Mouse (Mus musculus) cerebellum, adult 11-12 months (tissue): ENCODE measurements around the gene Nebl.

Experiments used
- DNase-seq: peaks from one replicate; pipeline ENCODE4 v3.0.0; 2022

Gene Nebl

DNA sequence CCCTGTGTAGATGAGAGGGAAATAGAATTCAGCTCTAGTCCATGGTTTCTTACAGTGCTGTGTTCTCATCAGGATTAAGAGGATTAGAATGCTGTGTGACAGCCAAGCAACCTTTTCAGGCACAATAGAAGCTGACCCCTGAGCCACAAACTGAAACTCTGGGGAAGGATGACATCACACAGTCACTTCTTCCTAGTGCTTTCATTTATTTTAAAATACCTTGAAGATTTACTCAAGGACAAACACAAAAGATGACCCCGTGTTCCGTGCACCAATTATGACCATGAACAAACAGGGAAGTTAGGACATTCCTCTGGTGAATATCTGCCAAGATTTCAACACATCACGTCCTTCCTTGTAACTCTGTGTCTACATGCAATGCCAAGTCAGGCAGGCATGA, 121.0 kb downstream of the Nebl start:
- DNase-seq: no peak

DNA sequence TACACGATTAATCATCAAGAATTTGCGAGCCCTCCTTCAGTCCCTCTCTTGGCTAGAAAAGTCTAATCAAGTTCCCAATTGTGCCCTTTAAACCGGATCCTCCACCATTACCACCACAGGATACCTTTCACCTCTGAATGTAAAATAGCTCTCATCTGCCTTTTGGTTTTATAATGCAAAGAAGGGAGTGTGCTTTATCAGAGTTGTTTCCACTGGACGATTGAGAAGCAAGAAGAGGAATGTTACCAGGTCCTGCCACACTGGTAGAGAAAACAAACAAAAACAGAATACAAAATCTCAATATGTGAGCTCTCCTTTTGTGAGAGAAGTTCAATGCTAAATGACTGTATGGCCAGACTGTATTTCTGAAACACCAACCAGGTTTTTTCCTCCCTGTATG, 127.7 kb downstream of the Nebl start:
- DNase-seq: no peak

DNA sequence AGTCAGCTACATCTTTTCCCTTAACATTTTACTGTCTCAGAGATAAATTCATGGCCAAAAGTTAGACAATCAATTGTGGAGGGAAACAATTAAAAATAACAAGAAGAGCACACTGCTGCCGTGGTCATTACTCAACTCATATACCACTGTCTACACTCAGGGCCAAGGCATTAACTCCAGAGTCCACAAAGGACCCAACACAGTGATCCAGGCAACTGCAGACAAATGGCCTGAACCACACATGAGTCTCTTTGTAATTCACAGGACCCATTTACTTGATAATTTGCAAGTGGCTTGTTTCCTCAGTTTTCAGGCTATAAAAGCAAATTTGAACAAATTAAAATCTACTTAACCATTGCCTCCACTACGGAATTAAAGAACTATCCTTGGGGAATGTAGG, 130.6 kb downstream of the Nebl start:
- no peak for DNase-seq

DNA sequence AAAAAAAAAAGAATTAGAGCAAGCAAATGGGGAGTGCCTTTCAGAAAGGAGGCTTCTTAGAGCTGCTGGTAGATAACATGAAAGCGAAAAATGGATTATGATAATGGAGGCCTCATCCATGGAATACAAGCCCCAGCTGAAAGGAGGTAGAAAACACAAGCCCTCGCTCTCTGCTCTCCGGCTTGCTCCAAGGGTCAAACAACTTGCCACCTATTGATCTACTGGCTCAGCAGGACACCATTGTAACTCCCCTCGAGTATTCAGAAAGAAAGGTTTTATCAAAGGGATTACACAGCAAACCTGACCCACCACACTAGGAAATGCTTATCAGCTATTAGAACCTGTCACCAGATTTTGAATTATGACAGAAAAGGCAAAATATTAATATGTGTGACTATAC, 131.4 kb downstream of the Nebl start:
- DNase-seq: no peak

DNA sequence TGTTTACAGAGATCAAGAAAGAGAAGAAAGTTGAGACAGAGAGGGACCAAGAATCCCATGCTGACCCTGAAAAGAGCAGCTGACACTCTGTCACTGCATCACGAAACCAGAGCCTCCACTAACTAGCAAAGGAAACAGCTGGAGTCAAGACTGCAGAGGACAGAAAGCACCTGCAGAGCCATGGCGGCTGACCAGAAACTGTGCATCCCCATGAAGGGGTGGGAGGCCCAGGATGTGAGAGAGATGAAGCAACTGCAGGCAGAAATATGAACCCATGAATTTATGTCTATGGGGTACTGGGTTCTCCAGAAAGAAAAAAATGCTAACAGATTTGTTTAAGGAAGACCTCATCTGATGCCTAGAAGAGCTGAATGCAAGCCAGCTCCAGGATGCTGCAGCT, 133.3 kb downstream of the Nebl start:
- no peak for DNase-seq

DNA sequence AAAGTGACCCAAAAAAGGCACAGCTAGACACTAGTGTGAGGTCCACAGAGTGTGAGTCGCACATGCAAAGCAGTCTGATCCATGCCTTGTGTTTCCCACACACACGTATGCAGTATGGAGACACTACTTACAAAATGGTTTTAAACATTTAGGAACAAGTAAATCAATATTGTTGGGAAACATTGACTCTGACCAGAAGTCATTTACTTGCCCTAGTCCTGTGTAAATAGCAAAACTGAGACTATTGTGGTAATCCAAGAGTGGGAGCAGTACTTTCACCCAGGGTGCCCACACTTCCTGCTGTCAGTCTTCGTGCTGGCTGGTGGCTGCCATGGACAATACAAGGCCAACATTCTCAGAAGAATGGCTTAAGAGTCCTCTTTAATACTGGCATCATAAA, 141.6 kb downstream of the Nebl start:
- DNase-seq: no peak

DNA sequence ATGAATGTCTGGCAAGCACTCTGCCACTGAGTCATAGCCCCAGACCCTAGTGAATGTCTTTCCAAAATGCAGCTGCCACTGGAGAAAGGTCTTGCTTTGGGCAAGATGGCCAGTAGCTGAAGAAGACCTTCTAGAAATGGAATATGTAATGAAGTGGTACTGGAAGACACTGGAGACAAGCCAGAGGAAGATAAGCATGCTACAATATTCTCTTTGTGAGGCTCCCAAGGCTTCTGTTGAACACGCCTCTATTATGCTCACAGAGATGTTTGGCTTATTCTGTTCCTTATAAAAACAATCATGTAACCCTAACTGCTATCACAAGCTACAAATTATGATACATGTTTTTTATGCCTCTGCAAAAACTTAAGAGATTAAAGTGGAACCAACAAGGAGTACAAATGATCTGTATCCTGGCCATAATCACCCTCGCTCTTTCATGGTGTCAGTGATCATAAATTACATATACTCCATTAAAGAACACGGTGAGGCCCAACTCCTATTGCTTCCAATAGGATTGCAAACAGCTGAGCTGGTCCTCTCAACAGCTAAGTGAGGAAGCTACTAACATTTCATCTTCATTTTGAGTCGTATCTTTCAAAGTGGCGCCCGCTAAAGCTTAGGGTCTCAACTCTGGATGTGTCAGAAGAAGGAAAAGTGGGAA, 145.8 kb downstream of the Nebl start:
- DNase-seq: no peak

DNA sequence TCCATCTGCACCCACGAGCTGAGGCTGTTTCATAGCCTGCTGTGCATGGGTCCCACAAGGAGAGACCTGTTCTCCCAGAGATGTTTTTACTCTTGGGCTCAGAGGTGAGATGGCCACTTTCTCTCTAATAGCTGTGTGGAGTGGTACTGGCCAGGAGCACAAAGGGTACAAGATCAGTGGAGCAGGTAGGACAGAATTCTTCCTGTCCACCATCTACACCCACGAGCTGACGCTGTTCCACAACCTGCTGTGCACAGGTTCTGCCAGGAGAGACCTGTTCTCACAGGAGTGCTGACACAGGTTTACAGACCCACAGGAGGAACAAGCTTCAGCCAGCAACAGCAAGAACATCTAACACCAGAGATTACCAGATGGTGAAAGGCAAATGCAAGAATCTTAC, 155.6 kb downstream of the Nebl start:
- DNase-seq: peak; percentile 16

DNA sequence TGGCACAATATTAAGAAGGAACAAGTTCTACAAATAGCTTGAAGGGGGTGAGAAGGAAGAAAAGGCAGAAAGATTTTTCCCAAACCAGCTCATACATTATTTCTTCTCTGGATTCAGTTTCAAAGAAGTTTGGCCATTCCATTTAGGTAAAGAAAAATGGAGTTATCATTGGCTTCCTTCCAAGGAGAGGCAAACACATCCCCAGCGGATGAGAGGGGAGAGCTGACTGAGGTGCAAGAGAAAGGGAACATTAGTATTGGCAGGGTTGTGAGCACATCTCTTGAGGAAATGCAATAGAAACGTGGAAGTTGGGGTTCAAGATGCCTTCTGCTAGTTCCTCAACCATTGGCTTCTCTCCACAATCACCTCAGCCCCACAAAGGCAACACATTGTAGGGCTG, 159.5 kb downstream of the Nebl start:
- DNase-seq: no peak

DNA sequence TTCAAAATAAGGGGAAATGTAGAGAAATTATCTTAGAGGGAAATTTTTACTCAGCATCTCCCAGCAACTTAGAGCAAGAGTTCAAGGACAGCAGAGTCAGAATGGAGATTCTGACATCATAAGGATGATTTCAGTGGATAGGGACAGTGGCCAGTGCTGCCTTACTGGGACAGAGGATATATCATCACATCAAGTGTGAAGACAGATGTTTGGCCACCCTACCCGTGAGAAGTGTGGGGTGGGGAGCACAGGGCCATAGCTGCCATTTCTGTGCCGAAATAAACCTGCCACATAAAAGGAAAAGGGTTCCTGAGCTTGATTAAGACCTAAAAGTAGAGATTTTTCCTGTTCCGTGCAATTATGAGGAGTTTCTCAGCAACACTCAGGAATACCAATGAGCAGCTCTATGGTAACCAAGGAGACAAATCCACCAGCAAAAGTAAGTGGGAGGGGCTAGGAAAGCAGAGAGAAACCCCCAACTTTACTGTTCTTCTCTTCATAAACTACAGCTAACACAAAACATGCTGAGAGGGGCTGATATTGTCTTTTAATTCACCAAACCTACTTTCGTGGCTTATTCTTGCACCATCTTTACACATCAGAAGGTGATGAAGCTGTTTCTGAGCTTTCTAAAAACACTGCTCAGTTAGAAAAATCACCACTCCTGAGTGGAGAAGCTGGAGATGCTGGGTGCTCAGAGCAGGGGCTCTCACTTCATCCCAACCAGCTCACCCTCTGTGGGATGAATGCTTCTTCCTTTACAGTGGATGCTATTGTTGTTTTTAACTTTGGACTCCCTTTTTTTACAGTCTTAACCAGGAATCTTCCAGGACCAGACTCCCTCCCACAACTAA, 172.1 kb downstream of the Nebl start:
- no peak for DNase-seq

DNA sequence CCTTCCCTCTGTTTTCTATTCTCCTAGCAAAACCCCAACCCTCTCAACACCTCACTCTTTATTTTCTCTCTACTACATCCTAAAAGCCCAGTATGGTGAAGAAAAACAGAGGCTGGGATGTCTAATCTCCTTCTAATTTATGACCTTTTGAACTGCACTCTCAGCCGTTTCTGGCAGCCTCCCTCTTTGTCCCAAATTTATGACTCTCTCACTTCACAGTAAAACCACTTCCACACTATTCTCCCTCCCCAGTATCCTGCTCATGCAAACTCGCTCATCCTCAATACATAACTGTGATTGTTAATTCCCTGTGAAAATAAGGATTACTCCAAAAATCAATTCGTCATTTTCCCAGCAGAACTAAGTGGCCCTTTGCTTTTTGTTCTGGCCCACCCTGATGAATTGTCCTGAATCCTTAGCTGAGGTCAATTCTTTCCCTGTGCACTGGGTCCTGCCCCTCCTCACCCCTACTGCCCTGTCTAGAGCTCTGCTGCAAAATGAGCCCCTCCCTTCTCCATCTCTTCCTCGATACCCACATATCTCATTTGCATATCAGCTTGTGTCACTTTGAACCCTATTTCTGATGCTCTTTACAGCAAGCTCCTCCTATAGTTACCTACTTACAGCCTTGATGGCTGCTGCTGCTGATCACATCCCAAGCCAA, 181.2 kb downstream of the Nebl start:
- no peak for DNase-seq

DNA sequence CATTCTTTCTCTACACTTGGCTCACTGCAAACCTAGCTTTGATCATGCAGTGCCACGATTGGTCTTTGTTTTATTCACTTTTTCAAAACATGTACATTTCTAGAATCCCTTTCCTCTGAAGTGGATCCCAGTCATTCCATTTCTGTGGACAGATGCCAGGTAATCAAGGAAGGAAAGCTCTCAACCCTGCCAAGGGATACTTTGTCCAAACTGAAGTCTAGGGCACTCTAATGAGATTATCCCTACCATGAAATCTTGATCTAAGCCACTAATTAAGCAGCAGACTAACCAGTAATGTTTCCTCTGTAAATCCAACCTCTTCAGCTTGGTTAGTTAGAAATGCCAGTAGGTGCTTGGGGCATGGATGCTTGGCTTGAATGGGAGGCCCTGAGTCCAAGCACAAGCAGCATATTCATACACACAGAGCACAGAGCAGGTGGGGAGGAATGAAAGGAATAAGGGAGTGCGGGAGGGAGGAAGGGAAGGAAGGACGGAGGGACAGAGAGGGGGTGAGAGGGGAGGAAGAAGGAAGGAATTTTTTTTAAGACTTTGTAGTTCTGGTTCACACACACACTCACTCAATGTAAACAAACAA, 184.8 kb downstream of the Nebl start:
- DNase-seq: no peak

DNA sequence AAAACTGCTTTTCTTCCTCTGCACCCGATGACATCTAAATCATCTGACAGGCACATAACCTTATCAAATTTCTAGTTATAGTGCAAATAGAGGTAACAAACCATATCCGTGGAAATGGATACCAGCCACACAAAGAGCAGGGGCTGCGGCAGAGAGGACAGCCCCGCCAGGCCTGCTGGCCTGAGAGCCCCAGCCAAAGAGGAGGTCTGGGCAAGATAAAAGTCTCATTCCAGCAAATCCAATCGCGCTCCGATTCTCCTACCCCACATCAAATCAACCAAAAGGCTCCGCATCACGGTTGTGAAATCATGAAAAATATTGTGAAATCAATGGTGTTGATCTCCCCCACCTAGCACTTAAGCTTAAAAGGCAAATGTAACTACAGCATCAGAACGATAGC, 191.5 kb downstream of the Nebl start:
- no peak for DNase-seq

DNA sequence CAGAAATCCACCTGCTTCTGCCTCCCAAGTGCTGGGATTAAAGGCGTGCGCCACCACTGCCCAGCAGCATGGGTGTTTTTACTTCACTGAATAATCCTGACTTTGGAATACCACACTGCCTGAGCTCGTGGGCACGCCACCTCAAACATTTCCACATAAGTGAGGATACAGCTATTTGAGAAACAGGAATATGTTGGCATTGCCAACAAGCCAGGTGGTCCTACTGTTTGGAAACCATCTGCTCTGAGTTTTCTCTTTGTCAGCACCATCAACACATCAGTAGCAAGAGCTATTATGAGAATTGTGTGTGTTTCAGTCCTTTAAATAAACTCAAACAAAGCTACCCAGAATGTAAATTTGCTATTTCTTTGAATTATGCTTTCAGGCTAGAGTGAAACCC, 192.8 kb downstream of the Nebl start:
- DNase-seq: peak; percentile 81

DNA sequence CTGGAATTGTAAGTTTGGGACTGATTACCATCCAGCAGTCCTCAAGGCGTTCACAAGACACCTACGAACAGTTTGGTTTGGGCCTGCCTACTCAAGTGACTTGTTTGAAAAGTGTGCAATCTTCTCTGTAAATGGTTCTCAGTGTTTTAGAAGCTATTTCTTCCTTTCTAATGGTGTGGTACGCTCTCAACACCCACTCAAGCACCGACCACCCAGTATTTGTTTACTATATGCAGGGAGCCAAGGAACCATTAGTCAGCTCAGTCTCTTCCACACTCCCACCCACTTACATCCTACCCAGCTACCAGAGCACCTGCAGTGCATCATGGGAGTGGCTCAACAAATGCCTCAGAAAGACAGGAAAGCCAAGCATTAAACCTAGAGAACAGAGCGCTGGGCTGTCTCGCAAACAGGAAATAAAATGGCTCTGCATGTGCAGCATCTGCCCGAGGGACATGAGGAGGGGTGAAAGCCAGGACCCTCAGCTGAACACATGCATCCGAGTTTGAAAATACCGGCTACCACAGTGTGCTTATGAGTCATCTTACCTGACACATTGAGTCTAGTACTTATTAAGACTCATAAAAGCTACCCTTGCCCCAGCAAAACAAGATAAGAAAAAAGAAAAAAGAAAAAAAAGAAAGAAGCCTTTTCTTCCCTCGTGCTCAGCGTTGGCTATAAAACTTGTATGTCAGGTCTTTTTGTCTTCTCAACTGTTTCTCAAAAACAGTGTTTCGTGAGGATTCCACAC, 199.7 kb downstream of the Nebl start:
- DNase-seq: no peak

DNA sequence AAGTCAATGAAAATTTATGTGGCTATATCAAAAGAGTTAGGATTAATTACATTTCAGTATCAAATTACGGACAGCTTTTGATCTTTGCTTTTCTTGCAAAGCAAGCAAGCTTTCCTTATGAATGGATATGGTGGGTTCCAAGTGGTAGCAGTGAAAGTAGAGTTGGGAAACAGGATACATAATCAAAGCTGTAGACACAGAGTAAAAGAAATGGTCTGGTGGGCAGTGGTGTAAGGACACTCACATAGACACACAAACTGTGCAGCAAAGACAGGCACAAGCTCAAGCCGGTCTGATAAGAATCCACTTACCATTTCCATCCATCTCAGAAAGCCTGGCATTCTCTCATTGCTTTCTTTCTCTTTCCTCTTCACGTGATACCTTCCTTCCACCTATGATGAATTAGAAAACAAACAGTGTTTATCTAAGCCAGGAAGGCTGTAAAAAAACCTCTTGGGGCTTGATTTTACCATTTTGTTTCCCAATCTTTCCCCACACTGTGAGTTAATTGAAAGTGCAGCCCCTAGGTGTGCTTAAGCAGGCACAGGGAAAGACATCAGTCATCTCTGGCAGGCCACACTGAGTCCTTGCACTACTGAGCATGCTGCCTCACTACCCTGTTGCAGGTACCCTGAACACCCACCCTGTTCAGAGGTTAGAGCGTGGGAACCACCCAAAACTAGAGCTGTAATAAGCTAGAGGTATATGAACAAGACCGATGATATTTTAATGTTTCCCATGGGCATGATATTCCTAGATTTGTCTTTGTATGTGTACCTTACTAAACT, 205.3 kb downstream of the Nebl start:
- no peak for DNase-seq

DNA sequence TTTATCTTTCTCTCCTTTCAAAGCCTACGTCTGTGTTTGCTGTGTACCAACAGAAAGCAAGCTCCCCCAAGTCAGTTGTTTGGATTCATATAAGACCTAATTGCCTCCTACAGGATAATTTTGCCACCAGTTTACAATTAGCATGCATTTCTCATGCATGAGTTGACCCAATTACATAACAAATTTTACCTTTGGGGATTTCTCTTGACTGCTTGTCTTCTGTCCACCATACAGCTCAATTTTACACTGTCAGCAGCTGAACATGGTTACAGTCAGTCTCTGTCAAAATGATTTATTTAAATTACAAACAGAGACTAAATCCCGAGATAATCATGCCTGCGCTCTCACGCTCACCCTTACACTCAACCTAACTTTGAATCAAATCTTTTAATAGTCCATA, 206.1 kb downstream of the Nebl start:
- no peak for DNase-seq

DNA sequence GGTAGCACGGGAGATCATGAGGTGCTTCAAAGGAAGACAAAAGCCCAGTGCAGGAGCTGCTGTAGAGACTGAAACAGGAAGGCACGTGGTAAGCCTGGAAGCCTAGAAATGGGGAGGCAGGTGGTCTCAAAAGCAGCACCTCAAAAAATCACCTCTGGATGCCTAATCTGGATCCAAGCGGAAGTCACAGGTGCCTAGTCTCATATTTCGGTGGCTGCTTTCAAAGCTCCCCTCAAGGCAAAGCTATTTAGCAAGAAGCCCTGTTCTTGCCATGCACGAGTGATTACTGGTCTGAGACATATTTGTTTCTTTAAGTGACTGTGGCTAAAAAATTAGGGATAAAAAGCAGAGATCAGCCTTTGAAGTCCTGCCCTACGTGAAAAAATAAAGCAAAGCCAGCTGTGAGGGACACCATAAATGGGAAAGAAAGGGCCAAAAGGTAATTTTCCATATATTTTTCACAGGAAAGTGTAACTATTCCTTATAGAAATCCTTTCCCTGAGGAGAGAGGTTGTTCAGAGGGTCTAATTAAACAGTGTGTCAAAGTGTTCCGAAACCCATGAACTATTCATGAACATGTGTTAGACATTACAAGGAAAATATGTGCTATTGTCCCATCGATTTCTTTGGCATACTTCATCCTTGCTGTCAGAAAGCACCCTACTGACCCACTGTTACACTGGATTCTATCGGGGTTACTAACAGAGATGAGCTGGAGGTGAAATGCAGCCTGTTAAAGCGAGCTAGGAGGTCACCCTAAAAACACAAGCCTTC, 206.9 kb downstream of the Nebl start:
- no peak for DNase-seq

DNA sequence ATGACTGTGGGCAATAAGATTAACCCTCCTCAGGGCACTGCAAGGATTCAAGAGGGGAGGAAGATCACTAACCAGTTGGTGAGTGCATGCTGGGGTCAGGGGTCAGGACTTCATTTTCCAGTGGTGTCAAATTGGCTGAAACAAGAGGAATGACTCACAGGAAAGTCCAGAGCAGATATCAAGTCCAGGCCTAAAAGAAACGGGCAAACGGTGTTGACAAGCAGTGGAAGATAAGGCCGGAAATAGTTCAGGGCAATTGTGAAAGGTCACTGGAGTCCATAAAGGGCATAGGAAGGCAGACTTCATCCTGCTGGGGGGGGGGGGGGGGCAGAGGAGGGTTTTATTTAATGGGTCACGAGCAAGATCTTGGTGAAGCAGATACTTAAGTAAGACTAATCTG, 207.5 kb downstream of the Nebl start:
- DNase-seq: no peak

DNA sequence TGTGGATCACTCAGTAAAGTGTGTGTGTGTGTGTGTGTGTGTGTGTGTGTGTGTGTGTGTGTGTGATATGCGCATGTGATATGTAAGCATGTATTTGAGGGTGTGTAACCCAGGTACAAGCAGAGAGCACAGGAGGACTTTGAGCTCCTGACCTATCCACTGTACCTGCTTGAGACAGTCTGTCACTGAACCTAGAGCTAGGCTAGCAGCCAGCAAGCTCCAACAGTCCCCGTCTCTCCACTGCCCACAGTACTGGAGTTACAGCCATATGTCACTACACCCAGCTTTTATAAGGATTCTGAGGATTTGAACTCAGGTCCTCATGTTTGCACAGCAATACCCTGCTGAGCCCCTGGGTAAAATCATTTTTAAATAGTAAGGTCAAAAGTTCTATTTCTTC, 215.6 kb downstream of the Nebl start:
- no peak for DNase-seq

DNA sequence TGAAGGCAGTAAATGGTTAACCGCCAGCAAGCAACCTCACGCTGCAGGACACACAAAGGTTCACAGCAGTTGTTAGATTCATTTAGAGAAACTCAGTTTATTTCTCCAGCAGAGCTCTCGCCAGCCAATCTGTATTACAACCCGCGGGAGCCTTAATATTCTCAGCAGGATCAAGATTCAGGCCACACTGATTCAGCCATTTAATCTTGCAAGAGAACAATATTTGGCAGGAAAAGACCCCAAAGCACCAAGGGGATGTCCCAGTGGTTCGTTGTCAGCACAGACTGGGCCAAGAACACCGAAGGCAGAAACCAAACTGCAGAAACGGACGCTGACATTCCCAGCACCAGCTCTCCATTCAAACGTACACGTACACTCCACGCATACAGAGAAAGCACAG, 216.5 kb downstream of the Nebl start:
- no peak for DNase-seq
